Comparison of ENCODE assay signal across 9 mouse cellular contexts in the genomic region with DNA sequence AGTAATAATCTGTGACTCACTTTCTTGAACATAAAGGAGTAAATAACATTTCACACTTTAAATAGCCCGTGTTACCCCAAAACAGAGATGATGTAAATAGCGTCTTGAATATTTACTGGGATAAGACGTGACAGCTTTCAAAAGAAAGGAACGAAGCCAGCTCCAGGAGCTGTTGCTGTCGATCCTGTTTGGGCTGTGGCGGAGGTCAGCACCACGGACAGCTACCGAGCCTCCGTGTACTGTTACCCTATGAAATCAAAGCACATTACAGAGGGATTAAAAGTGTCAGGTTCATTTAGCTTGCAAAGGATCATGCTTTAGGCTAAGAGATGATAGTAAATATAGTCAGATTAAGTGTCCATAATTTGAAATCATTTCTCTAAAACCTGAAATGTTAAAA.
DNase-seq lines count a peak whose midpoint lies in the region.
"Had no signal": no experiment of that assay in that cellular context is flagged by ENCODE, and none has a peak within 500 bp of the region (broad histone marks: within the 10 kb centered on the region; RNA-seq: fewer than 3 reads in every experiment).

No protein-coding gene starts in this region.

- intact Hi-C loops in heart, postnatal 25 days (cut with DNase I): no loop called here

- peak; percentile 76 for DNase-seq in heart, postnatal 4 days
- no peak for DNase-seq in heart, postnatal 25 days (ENCODE audit: low spot score)
- DNase-seq in urinary bladder, postnatal 25 days (ENCODE audit: low spot score): peak; percentile 18
- no peak for DNase-seq in urinary bladder, adult 2 months (ENCODE audit: low spot score)
- DNase-seq in kidney, postnatal 14 days: peak; percentile 40
- DNase-seq in right cerebral cortex, adult 18-20 months: no peak
- DNase-seq in left cerebral cortex, adult 8-10 months (ENCODE audit: low spot score in 2 of 2): no peak
- DNase-seq in thymus, postnatal 14 days: no peak
- DNase-seq: thymus, adult 2 months had no signal

Comparison
In these comparisons a context has a peak if more than half of its experiments do, and no peak if none do; other contexts are left out.
1. DNase-seq: peak in heart, postnatal 4 days (single experiment), urinary bladder, postnatal 25 days (single experiment) and kidney, postnatal 14 days (single experiment); none in heart, postnatal 25 days (single experiment), urinary bladder, adult 2 months (single experiment), right cerebral cortex, adult 18-20 months (single experiment), left cerebral cortex, adult 8-10 months (0 of 2) and thymus, postnatal 14 days (single experiment).